Mouse (Mus musculus) ES-E14 (cell line): ENCODE measurements around the gene Smpd4.

Experiments
- CHD2 ChIP-seq: IDR thresholded peaks from 2 replicates; pipeline ENCODE4 v1.6.1; 2014; ENCODE audit warnings: mild to moderate bottlenecking, low read depth, low read length, inconsistent platforms
- HCFC1 ChIP-seq: IDR thresholded peaks from 2 replicates; pipeline ENCODE4 v1.6.1; 2012; ENCODE audit warnings: low read length, inconsistent platforms, borderline replicate concordance; ENCODE audit not compliant: insufficient read depth
- ZNF384 ChIP-seq: IDR thresholded peaks from 2 replicates; pipeline ENCODE4 v1.6.1; 2012; ENCODE audit warnings: low read depth, low read length, inconsistent platforms

DNA sequence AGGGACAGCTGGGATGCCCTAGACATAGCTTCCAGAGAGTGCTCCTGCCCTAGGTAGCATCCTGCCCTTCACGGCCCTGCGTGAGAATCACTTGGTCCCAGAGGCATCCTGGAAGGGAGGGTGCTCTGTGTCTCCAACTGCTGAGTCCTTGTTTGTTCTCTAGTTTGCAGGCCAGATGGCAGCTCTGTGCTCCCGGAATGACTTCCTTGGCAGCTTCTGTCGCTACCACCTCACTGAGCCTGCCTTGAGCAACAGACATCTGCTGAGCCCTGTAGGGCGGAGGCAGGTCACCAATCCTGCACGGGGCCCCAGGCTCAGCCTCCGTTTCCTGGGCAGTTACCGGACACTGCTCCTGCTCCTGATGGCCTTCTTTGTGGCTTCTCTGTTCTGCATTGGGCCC lies 23.2 kb downstream of the Smpd4 start:
- no peak for TF ChIP-seq CHD2
- TF ChIP-seq ZNF384 = no peak
- no peak for TF ChIP-seq HCFC1
